Mouse (Mus musculus) liver, adult 2 months (tissue): ENCODE data around the gene Klhl7. TPM values are rescaled to one million over a fixed set of nuclear protein-coding genes. Genes with fewer than 3 reads are reported as not detected.
A peak's percentile ranks its signal among the peaks of the same experiment; 100 is the strongest.

Source experiments
- DNase-seq: peaks from one replicate; pipeline ENCODE4 v3.0.0-alpha.2; 2011; ENCODE audit warnings: low read depth, low spot score; ENCODE audit errors: extremely low read depth
- H3K27ac ChIP-seq: fragments of 200-500 bp; replicated peaks from 2 replicates; pipeline ENCODE4 v1.5.1; 2012; ENCODE audit warnings: low read depth, mild to moderate bottlenecking, control low read depth, inconsistent platforms, low read length; ENCODE audit not compliant: insufficient read depth
- H3K27me3 ChIP-seq: fragments of 200-500 bp; 2 replicates; pipeline ENCODE4 v1.6.1; 2012; ENCODE audit warnings: mild to moderate bottlenecking, moderate library complexity, low read length, inconsistent platforms; ENCODE audit not compliant: control insufficient read depth, insufficient read depth
- H3K36me3 ChIP-seq: fragments of 200-500 bp; 2 replicates; pipeline ENCODE4 v1.6.1; 2012; ENCODE audit warnings: low read length, inconsistent platforms; ENCODE audit not compliant: control insufficient read depth, insufficient read depth
- H3K4me1 ChIP-seq: fragments of 200-500 bp; 2 replicates; pipeline ENCODE4 v1.6.1; 2011; ENCODE audit warnings: low read length; ENCODE audit not compliant: control insufficient read depth, insufficient read depth
- H3K4me3 ChIP-seq: fragments of 200-500 bp; 2 replicates; pipeline ENCODE4 v1.5.1; 2011; ENCODE audit warnings: low read depth, mild to moderate bottlenecking, control low read depth, low read length, moderate library complexity; ENCODE audit not compliant: insufficient read depth
- H3K79me2 ChIP-seq: fragments of 200-500 bp; 2 replicates; pipeline ENCODE4 v1.6.1; 2012; ENCODE audit warnings: inconsistent platforms, mild to moderate bottlenecking, low read length, moderate library complexity; ENCODE audit not compliant: control insufficient read depth, insufficient read depth
- H3K9ac ChIP-seq: fragments of 200-500 bp; 2 replicates; pipeline ENCODE4 v1.6.1; 2012; ENCODE audit warnings: low read depth, mild to moderate bottlenecking, control low read depth, inconsistent platforms, low read length
- CTCF ChIP-seq: fragments of 200-500 bp; IDR thresholded peaks from 2 replicates; pipeline ENCODE4 v1.5.1; 2011; ENCODE audit warnings: low read depth, low read length, control low read depth
- POLR2A ChIP-seq: fragments of 200-500 bp; IDR thresholded peaks from 2 replicates; pipeline ENCODE4 v1.6.1; 2011; ENCODE audit warnings: low read length, control low read depth; ENCODE audit not compliant: insufficient read depth; ENCODE audit errors: extremely low read depth
- WGBS: fragments of 180-500 bp; shearing (Covaris S2); methylation state at CpG from one replicate; pipeline ENCODE4 v1.1.7; 2018; 5-methylcytosine and 5-hydroxymethylcytosine counted together
- polyA plus RNA-seq: library from polyadenylated mRNA; depleted of rRNA; stranded (reverse); fragments of >200 nt; gene quantifications from 2 replicates; pipeline ENCODE4 v1.2.3, GENCODE M21; 2012
- total RNA-seq: library from RNA; depleted of rRNA; stranded (reverse); fragments of >200 nt; gene quantifications from 2 replicates; pipeline ENCODE4 v1.2.3, GENCODE M21; 2014

Klhl7 gene
- total and polyA plus RNA-seq, 2 experiments, result 1.5 to 16.0 TPM

DNA sequence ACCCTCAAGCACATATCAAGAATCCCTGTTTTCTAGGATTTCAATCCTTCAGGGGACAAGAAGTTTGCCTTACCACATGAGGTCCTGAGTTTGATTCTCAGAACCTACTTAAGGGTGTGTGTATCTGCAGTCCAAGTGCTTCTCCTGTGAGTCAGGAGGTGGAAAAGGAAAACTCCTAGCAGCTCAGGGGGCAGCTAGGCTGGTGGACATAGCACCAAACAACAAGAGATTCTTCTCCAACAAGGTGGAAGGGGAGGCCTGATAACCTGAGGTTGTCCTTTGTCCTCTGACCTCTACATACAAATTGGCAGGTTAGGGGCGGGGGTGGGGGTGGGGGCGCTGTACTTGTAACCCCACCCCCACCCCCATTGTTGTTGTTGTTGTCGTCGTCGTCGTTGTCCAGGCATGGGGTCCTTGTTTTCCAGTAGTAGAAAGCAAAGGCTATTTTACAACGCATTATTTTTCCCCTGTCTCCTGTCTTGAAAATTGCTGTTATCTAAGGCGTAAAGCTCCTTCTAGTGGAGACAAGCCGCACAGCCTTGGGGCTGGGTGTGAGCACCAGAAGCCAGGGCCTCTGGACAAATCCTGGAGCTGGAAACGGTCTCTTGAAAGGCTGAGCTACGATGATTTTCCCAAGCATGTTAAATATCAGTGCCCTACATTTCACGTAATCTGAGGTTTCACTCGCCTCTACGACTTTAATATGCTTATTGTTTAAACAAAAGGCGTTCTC, 23.3 kb upstream of the Klhl7 start:
- no peaks in the 10 kb centered on the region for H3K79me2 ChIP-seq
- no peak for TF ChIP-seq POLR2A
- TF ChIP-seq CTCF, result peak; percentile 78
- H3K4me3 ChIP-seq, result 0 out of 2 replicates have a peak overlapping the region, but pooled peaks have one; percentile 4
- H3K9ac ChIP-seq, result no peak overlapping the region
- no peak overlapping the region for H3K27ac ChIP-seq
- peak; percentile 58 for DNase-seq
- under 1% methylated on average over 14 of the region's 15 CpGs for WGBS
- H3K36me3 ChIP-seq, result no peaks in the 10 kb centered on the region
- peaks cover 3% of the 10 kb centered on the region; the same call in 1 of the 2 replicates for H3K4me1 ChIP-seq
- H3K27me3 ChIP-seq, result peaks cover 2% of the 10 kb centered on the region; the same call in 1 of the 2 replicates

DNA sequence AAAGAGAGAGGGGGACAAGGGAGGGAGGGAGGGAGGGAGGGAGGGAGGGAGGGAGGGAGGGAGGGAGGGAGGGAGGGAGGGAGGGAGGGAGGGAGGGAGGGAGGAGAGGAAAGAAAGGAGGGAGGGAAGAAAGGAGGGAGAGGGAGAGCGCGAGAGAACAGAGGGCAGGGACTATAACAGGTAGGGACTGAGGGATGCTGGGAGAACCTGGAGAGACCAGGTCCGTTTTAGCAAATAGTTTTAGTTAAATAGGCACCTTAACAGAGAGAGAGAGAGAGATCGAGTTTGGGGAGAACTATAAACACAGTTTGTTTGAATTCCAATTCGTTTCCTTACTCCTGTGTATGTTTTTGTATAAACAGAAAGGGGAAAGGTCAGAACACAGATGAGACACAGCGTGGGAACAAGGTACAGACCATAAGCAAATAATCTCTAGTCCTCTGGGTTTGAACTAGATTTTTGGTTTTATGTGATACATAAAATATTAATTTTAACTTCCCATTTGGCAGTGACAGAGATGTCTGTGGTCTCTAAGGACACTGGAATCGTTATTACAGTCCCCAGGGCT, 22.6 kb upstream of the Klhl7 start:
- Histone ChIP-seq H3K4me1 (peaks cover 3% of the 10 kb centered on the region; the same call in 1 of the 2 replicates), H3K27me3 (peaks cover 2% of the 10 kb centered on the region; the same call in 1 of the 2 replicates), H3K36me3 (no peaks in the 10 kb centered on the region), H3K9ac (no peak overlapping the region), H3K4me3 (0 out of 2 replicates have a peak overlapping the region, but pooled peaks have one; percentile 4), H3K27ac (no peak overlapping the region), H3K79me2 (no peaks in the 10 kb centered on the region)
- 9% methylated on average over 7 of the region's 7 CpGs for WGBS
- TF ChIP-seq CTCF, result no peak
- no peak for TF ChIP-seq POLR2A
- peak; percentile 43 for DNase-seq

DNA sequence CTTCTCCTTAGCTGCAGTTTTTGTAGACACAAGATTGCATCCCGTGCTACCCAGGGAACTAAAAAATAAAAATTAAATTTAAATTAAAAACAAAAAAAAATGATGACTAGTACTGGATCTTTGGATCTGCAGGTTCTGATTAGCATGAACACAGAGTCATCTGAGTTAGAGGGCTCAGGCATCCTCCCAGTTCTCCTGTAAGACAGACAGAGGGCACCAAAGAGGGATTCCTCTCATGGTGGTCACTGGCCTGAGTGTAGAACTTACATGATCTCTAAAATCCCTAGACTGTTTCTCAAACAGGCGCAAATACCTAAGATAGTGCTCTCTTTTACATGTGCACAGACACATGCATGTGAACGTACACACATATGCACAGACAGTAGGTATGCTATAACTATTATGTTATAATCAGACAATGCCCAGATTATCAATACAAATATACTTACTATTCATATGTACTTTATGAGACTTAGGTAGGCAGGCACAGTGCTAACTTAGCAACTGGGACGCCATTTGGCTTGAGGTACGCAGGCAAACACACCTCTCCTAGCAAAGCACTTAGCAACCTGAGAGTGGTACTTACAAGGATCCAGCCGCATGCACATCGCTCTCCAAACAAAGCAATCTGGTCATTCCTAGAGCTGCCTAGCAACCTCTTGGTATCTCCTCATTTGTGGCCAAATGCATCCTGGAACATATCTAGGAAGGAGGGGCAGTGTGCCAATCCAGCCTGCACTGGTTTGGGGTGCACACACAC, 21.8 kb upstream of the Klhl7 start:
- Histone ChIP-seq H3K27ac (no peak overlapping the region), H3K4me3 (no peak overlapping the region), H3K27me3 (peaks cover 5% of the 10 kb centered on the region; the same call in 1 of the 2 replicates), H3K36me3 (no peaks in the 10 kb centered on the region), H3K79me2 (no peaks in the 10 kb centered on the region), H3K9ac (no peak overlapping the region), H3K4me1 (peaks cover 3% of the 10 kb centered on the region; the same call in 1 of the 2 replicates)
- TF ChIP-seq CTCF (no peak), POLR2A (no peak)
- DNase-seq, result no peak
- WGBS, result 89% methylated on average over 7 of the region's 7 CpGs

DNA sequence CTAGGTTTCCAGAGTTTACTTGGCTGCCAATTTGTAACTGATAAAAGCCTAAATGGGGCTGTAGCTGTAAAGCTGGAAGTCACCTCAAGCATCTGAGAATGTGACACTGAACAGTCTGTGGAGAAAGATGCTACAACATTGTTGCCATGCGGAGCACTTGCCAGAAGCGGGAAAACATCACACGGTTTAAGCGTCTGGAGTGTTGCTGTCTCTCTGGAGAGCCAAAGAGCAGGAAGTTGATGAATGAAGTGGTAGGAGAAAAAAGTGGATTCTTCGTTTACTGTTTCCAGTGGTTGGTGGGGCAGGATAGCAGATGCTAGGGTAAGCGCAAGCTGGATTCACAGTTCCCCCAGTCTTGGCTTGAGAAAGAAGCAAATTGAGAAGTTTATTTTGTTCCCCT, 19.6 kb upstream of the Klhl7 start:
- Histone ChIP-seq H3K9ac (no peak overlapping the region), H3K4me1 (peaks cover 3% of the 10 kb centered on the region; the same call in 1 of the 2 replicates), H3K27ac (no peak overlapping the region), H3K79me2 (no peaks in the 10 kb centered on the region), H3K36me3 (no peaks in the 10 kb centered on the region), H3K4me3 (no peak overlapping the region), H3K27me3 (peaks cover 5% of the 10 kb centered on the region; the same call in 1 of the 2 replicates)
- WGBS, result 78% methylated on average over 6 of the region's 6 CpGs
- no peak for DNase-seq
- TF ChIP-seq CTCF, result no peak
- TF ChIP-seq POLR2A, result no peak

GRCm38 (mm10) chr5:24084835-24085234, 15.6 kb upstream of the Klhl7 start:
- WGBS, result 84% methylated on average over 4 of the region's 4 CpGs
- Histone ChIP-seq H3K9ac (no peak overlapping the region), H3K27ac (no peak overlapping the region), H3K4me3 (no peak overlapping the region), H3K36me3 (no peaks in the 10 kb centered on the region), H3K27me3 (peaks cover 3% of the 10 kb centered on the region; the same call in 1 of the 2 replicates), H3K79me2 (no peaks in the 10 kb centered on the region), H3K4me1 (no peaks in the 10 kb centered on the region)
- DNase-seq, result no peak
- TF ChIP-seq CTCF, result no peak
- TF ChIP-seq POLR2A, result no peak
